Mouse (Mus musculus) cerebellum, postnatal 25 days (tissue): ENCODE data around the gene Fcho1.
"Not testable (repeated sequence)": the region's sequence is repeated elsewhere in the genome, so short reads cannot be mapped to it uniquely, and the experiment has no call there.

Experiments
- DNase-seq, 2 experiments: peaks; one replicate each; pipeline ENCODE4 v3.0.0; 2021; ENCODE audit warnings: mixed read lengths in 2 of 2

The Fcho1 gene

GRCm38 (mm10) chr8:71725122-71725924, at the start of gene Fcho1:
Gene Fcho1, minus strand, starts transcription at chr8:71725716.
- peak; percentile 89 to 94 for DNase-seq

DNA sequence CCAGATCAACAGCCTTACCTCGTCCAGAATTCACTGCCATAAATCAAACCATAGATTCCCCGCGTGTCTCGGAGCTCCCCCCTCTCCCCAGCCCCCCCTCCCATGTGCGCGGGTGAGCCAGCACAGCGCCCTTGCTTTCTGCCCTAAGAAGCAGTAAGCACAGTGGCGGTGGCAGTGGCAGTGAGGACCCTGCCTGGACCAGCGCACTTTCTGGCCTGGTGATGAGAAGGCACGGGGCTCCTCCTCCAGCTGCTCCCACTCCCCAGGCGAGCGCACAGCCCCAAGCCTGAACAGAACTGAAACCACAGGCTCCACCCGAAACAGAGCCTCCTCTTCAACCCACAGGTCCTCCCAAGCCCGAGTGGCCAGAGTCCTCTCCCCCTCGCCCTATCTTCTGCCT, 45.8 kb upstream of the Fcho1 start:
- no peak for DNase-seq

GRCm38 (mm10) chr8:71758816-71759215, 33.3 kb upstream of the Fcho1 start:
- no peak for DNase-seq

GRCm38 (mm10) chr8:71752881-71753552, 27.5 kb upstream of the Fcho1 start:
- not testable (repeated sequence) for DNase-seq

- not testable (repeated sequence) for DNase-seq
Measured at GRCm38 (mm10) chr8:71752263-71752662, 26.7 kb upstream of the Fcho1 start.

DNA sequence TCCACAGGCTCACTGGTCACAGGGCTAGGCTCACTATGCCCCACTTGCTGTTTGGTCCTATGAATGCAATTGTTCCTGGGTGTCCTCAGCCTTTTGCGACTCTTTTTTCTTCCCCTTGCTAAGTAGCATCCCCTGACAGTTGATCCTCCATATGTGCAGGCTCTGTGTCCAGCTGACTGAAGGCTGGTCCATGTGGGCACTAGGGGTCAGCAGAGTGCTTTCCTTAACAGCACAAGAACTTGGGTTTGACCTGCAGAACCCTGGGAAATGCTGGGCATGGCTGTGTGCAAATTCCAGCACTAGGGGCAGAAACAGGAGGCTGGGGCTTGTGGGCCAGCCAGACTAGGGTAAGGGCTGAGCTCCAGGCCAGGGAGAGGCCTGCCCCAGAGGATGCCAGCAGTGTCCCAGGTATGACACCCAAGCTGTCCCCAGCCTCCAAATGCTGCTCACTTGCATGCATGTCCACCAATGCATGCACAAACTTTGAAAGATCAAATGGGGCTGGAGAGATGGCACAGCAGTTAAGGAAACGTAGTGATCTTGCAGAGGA, 25.9 kb upstream of the Fcho1 start:
- DNase-seq: peak in 1 of 2 experiments; percentile 67

DNA sequence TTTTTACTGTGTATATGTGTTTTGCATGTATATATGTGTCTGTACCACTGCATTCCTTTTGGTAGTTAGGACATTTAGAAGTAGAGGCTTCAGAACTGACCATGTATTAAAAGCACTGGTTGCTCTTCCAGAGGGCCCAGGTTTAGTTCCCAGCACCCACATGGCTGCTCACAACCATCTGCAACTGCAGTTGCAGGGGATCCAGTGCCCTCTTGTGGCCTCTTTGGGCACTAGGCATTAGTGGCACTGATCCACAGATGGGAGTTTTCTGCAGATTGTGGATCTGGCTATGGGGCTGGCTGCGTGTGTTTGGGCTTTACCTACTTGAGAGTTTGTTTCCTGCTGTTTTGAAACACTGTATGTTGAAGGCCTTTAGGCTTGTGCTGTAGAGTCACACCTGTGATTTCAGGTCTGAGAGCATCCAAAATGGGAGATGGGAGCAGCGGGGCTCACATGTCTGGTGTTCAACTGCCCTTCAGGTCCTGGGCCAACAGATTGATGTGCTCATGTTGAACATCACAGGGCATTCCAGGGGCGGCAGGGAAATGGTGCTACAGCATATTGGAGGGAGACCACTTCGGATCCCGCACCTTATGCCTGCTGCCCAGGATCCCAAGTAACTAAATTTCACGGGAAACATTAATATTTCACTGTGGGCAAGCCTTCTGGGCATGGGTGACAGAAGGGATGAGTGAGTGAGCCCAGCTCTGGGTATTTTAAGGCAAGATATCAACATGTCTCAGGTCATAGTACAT, 24.0 kb upstream of the Fcho1 start:
- DNase-seq: not testable (repeated sequence)

- DNase-seq: not testable (repeated sequence)
Measured at GRCm38 (mm10) chr8:71747082-71747481, 21.6 kb upstream of the Fcho1 start.

- DNase-seq: no peak
Measured at GRCm38 (mm10) chr8:71745322-71745721, 19.8 kb upstream of the Fcho1 start.

GRCm38 (mm10) chr8:71742783-71743182, 17.3 kb upstream of the Fcho1 start:
- DNase-seq: no peak

- DNase-seq: no peak
Measured at GRCm38 (mm10) chr8:71741687-71742114, 16.2 kb upstream of the Fcho1 start.

DNA sequence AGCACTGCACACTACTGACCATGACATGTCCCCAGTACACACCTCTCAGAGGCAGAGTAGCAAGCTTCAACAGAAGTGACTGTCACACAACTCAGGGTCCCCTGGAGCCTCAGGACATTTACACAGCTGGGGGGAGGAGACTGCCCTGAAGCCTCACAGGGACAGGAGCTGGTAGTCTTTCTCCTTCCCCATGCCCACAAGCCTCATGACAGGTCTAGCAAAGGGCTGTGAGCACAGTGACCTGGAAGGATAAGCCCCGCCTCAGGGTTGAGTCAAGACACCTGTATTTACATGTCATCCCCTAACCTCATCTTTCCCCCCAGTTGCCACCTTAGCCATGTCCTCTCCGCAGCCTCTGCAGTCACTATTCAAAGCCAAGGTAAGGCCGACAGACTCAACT, 15.7 kb upstream of the Fcho1 start:
- DNase-seq: no peak

DNA sequence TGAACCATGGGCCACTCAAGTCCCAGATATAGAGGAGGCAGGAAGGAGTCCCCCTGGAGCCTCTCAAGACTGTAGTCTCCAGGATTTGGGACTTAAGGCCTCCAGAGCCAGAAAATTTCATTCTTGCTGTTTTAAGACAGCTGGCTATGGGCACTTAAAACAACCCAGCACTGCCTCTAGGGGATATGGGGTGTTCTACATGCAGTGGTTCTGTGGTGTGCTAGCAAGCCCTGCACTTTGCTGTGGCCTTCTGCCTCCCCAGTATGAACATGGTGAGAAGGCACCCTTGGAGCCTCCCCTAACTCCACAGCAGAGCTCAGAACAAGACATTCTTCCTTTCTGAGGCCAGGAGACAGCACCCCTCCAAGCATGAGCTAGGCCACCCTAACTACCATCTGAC, 12.8 kb upstream of the Fcho1 start:
- not testable (repeated sequence) for DNase-seq

GRCm38 (mm10) chr8:71731652-71732230, 6.2 kb upstream of the Fcho1 start:
- peak; percentile 72 to 84 for DNase-seq

GRCm38 (mm10) chr8:71728826-71729620, 3.5 kb upstream of the Fcho1 start:
- peak in 1 of 2 experiments; percentile 48 for DNase-seq

DNA sequence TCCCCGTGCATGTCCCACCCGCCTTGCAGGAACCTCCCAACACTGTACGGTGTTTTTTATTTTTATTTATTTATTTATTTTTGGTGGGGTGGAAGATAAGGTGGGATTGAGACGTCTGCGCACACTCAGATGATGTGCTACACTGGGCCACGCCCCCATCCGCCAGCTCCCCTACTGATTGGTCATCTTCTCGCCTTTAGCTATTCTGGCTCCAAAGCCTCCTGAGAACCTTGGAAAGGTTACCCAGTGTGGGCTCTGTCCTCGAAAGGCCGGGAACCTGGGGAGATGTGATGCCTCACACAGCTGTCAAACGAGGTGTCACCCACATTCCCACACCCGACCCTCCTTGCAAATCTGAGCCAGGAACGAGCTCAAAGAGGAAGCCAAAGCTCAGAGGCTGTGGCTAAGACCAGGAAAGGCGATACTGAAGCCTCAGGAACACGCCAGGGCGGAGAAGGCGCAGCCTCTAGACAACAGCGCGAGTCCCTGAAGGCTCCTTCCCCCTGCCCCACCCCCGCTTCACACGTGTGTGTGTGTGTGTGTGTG, 2.8 kb upstream of the Fcho1 start:
- peak; percentile 74 to 84 for DNase-seq

DNA sequence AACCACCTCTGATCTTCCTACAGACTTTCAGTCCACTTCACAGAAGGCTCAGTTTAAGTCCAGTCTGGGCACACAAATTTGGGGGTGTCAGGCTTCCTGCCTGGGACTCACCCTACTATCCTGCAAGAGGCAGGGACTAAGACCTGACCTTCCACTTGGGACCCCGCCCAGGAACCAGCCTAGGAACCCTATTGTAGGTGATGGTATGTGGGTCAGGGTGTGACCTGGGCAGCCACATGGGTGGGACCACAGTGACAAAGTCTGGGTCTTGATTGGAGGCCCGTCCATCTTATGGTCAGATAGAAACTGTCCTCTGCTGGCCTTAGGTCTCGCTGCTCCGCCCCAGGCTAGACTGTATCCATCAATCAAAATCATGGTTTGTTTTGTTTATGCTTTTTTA, 1.1 kb downstream of the Fcho1 start:
- DNase-seq: no peak

DNA sequence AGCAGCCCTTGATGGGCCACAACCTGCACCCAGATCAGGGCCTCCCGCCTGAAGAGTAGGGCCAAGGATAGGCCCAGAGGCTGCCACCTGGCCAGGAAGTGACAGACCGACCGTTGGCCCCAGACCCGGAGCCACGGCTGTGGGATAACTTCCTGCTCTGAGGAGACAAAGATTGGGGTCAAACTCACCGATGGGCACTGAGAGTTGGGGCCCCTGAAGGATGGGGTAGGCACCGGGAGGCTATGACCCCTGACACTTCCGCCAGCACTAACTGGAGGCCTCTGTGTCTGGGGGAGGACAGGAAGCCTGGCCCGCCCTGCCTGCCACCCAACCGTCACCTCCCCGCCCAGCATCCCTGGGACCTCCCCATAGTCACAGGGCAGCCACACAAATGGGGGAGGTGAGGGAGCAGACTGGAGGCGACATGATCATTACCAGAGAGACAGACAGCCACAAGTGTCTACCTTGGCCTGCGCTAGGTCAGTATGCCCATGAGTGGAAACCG, 2.4 kb downstream of the Fcho1 start:
- DNase-seq: no peak

DNA sequence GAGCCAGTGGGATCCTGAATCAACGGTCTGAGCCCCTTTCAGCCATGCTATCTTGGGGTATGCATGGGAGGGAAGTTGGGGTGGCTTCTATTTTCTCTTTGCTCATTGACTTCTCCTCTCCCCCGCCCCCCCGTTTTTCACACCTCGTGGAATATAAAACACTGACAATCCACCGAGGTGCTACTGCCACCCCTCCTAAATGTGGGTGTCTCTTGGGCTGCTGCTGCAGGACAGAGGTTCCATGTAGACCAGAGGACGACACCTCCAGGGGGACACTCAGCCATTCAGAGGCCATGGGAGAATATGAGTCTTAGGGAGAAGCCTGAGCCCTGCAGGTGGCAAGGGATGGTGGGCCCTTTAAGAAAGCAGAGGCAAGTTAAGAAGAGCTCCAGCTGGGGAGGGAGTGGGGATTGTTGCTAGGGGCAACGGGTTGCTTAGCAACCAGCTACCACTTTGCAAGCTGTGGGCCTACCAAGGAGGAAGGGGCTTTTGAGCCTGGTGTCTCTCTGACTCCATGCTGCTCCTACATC, 5.5 kb downstream of the Fcho1 start:
- DNase-seq: no peak

DNA sequence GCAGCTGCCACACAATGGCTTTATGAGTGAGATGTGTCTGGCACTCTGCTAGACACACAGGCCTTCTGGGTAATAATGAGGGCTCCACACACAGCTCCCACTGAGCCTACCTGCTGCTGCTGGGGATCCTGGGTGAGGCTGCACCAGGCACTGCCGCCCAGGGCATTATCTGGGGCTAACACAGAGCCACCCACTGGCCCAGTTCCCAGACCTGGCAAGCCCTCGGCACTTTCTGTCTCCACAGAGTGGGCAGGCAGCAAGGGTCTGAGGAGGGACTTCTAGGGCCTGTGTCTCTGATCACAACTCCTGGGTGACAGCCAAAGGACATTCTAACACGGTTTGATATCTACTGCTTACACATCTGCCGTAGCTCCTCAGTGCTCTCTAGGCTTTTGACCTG, 6.3 kb downstream of the Fcho1 start:
- peak; percentile 48 to 67 for DNase-seq

DNA sequence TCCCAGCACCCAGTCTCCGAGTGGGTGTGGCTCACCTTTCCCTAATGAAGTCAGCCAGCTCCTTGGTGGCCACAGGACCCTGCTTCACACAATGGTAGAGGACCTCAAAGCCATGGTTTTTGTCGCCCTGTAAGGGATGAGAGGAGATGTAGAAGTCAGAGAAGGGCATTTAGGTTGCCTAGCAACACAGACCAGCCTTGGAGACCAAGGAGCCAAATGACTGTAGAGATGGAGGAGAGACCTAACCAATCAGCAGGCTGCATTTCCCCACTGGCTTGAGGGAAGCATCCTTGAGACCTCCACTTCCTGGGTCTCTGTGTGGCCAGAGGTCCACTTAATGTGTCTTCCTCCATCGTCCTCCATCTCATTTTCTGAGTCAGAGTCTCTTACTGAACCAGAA, 7.3 kb downstream of the Fcho1 start:
- DNase-seq: no peak
